Mouse (Mus musculus): ENCODE data around the gene Celf2. TPM values are rescaled to one million over a fixed set of nuclear protein-coding genes. Genes with fewer than 3 reads are reported as not detected.

The Celf2 gene
- polyA plus RNA-seq, 1 experiment = 35.9 TPM

GRCm38 (mm10) chr2:7438721-7439282, 70.6 kb downstream of the Celf2 start:
- Histone ChIP-seq H3K4me1 (ENCODE audit: control insufficient read depth, insufficient read depth, low read length) (no peaks in the 10 kb centered on the region), H3K27ac (ENCODE audit: control insufficient read depth, insufficient read depth, low read depth, low read length, poor library complexity) (no peak overlapping the region), H3K4me3 (replicated peaks; ENCODE audit: control insufficient read depth, low read depth, low read length) (no peak overlapping the region)
- TF ChIP-seq CTCF (IDR thresholded peaks at IDR 0.05; ENCODE audit: control insufficient read depth, insufficient read depth, low read length) (no peak), POLR2A (IDR thresholded peaks at IDR 0.05; ENCODE audit: borderline replicate concordance, control insufficient read depth, low read depth, low read length) (no peak)
- 46% methylated on average over 8 of the region's 8 CpGs for WGBS

- 73% methylated on average over 1 of the region's 1 CpGs for WGBS
- Histone ChIP-seq H3K4me3 (replicated peaks; ENCODE audit: control insufficient read depth, low read depth, low read length) (no peak overlapping the region), H3K4me1 (ENCODE audit: control insufficient read depth, insufficient read depth, low read length) (no peaks in the 10 kb centered on the region), H3K27ac (ENCODE audit: control insufficient read depth, insufficient read depth, low read depth, low read length, poor library complexity) (no peak overlapping the region)
- TF ChIP-seq POLR2A (IDR thresholded peaks at IDR 0.05; ENCODE audit: borderline replicate concordance, control insufficient read depth, low read depth, low read length) (no peak), CTCF (IDR thresholded peaks at IDR 0.05; ENCODE audit: control insufficient read depth, insufficient read depth, low read length) (no peak)
Observed at GRCm38 (mm10) chr2:7426481-7426880, 82.9 kb downstream of the Celf2 start.

GRCm38 (mm10) chr2:7400530-7400929, 108.8 kb downstream of the Celf2 start:
- Histone ChIP-seq H3K4me3 (replicated peaks; ENCODE audit: control insufficient read depth, low read depth, low read length) (no peak overlapping the region), H3K4me1 (ENCODE audit: control insufficient read depth, insufficient read depth, low read length) (no peaks in the 10 kb centered on the region), H3K27ac (ENCODE audit: control insufficient read depth, insufficient read depth, low read depth, low read length, poor library complexity) (no peak overlapping the region)
- 61% methylated on average over 3 of the region's 3 CpGs for WGBS
- TF ChIP-seq POLR2A (IDR thresholded peaks at IDR 0.05; ENCODE audit: borderline replicate concordance, control insufficient read depth, low read depth, low read length) = no peak
- TF ChIP-seq CTCF (IDR thresholded peaks at IDR 0.05; ENCODE audit: control insufficient read depth, insufficient read depth, low read length) = no peak

- no peak for TF ChIP-seq CTCF (IDR thresholded peaks at IDR 0.05; ENCODE audit: control insufficient read depth, insufficient read depth, low read length)
- TF ChIP-seq POLR2A (IDR thresholded peaks at IDR 0.05; ENCODE audit: borderline replicate concordance, control insufficient read depth, low read depth, low read length) = no peak
- Histone ChIP-seq H3K4me3 (replicated peaks; ENCODE audit: control insufficient read depth, low read depth, low read length) (no peak overlapping the region), H3K27ac (ENCODE audit: control insufficient read depth, insufficient read depth, low read depth, low read length, poor library complexity) (no peak overlapping the region), H3K4me1 (ENCODE audit: control insufficient read depth, insufficient read depth, low read length) (no peaks in the 10 kb centered on the region)
- 51% methylated on average over 8 of the region's 8 CpGs for WGBS
Observed at GRCm38 (mm10) chr2:7395935-7396334, 113.4 kb downstream of the Celf2 start.

- TF ChIP-seq CTCF (IDR thresholded peaks at IDR 0.05; ENCODE audit: control insufficient read depth, insufficient read depth, low read length) = no peak
- no peak for TF ChIP-seq POLR2A (IDR thresholded peaks at IDR 0.05; ENCODE audit: borderline replicate concordance, control insufficient read depth, low read depth, low read length)
- 77% methylated on average over 7 of the region's 7 CpGs for WGBS
Observed at GRCm38 (mm10) chr2:7395473-7395872, 113.9 kb downstream of the Celf2 start.

GRCm38 (mm10) chr2:7392500-7392899, 116.9 kb downstream of the Celf2 start:
- no peak for TF ChIP-seq CTCF (IDR thresholded peaks at IDR 0.05; ENCODE audit: control insufficient read depth, insufficient read depth, low read length)
- TF ChIP-seq POLR2A (IDR thresholded peaks at IDR 0.05; ENCODE audit: borderline replicate concordance, control insufficient read depth, low read depth, low read length) = no peak
- Histone ChIP-seq H3K27ac (ENCODE audit: control insufficient read depth, insufficient read depth, low read depth, low read length, poor library complexity) (no peak overlapping the region), H3K4me3 (replicated peaks; ENCODE audit: control insufficient read depth, low read depth, low read length) (no peak overlapping the region), H3K4me1 (ENCODE audit: control insufficient read depth, insufficient read depth, low read length) (no peaks in the 10 kb centered on the region)
- 73% methylated on average over 2 of the region's 2 CpGs for WGBS

More at GRCm38 (mm10) chr2:7395473-7395872, 113.9 kb downstream of the Celf2 start:
- no peak overlapping the region for H3K27ac ChIP-seq (ENCODE audit: control insufficient read depth, insufficient read depth, low read depth, low read length, poor library complexity)
- no peaks in the 10 kb centered on the region for H3K4me1 ChIP-seq (ENCODE audit: control insufficient read depth, insufficient read depth, low read length)
- H3K4me3 ChIP-seq (replicated peaks; ENCODE audit: control insufficient read depth, low read depth, low read length) = no peak overlapping the region

GRCm38 (mm10) chr2:7389264-7389663, 120.1 kb downstream of the Celf2 start:
- 66% methylated on average over 5 of the region's 5 CpGs for WGBS

GRCm38 (mm10) chr2:7378736-7379135, 130.6 kb downstream of the Celf2 start:
- WGBS = 32% methylated on average over 1 of the region's 1 CpGs
- TF ChIP-seq CTCF (IDR thresholded peaks at IDR 0.05; ENCODE audit: control insufficient read depth, insufficient read depth, low read length) (no peak), POLR2A (IDR thresholded peaks at IDR 0.05; ENCODE audit: borderline replicate concordance, control insufficient read depth, low read depth, low read length) (no peak)
- H3K27ac ChIP-seq (ENCODE audit: control insufficient read depth, insufficient read depth, low read depth, low read length, poor library complexity) = no peak overlapping the region
- no peaks in the 10 kb centered on the region for H3K4me1 ChIP-seq (ENCODE audit: control insufficient read depth, insufficient read depth, low read length)
- H3K4me3 ChIP-seq (replicated peaks; ENCODE audit: control insufficient read depth, low read depth, low read length) = no peak overlapping the region

More at GRCm38 (mm10) chr2:7389264-7389663, 120.1 kb downstream of the Celf2 start:
- no peak overlapping the region for H3K27ac ChIP-seq (ENCODE audit: control insufficient read depth, insufficient read depth, low read depth, low read length, poor library complexity)
- H3K4me3 ChIP-seq (replicated peaks; ENCODE audit: control insufficient read depth, low read depth, low read length) = no peak overlapping the region
- no peaks in the 10 kb centered on the region for H3K4me1 ChIP-seq (ENCODE audit: control insufficient read depth, insufficient read depth, low read length)
- TF ChIP-seq POLR2A (IDR thresholded peaks at IDR 0.05; ENCODE audit: borderline replicate concordance, control insufficient read depth, low read depth, low read length) = no peak
- no peak for TF ChIP-seq CTCF (IDR thresholded peaks at IDR 0.05; ENCODE audit: control insufficient read depth, insufficient read depth, low read length)

- Histone ChIP-seq H3K4me3 (replicated peaks; ENCODE audit: control insufficient read depth, low read depth, low read length) (no peak overlapping the region), H3K4me1 (ENCODE audit: control insufficient read depth, insufficient read depth, low read length) (no peaks in the 10 kb centered on the region), H3K27ac (ENCODE audit: control insufficient read depth, insufficient read depth, low read depth, low read length, poor library complexity) (no peak overlapping the region)
- no peak for TF ChIP-seq CTCF (IDR thresholded peaks at IDR 0.05; ENCODE audit: control insufficient read depth, insufficient read depth, low read length)
- WGBS = 97% methylated on average over 1 of the region's 1 CpGs
Observed at GRCm38 (mm10) chr2:7377878-7378277, 131.5 kb downstream of the Celf2 start.
